Mouse (Mus musculus) hindbrain, embryonic 11.5 days (tissue): ENCODE data around the gene Tectb. TPM values are rescaled to one million over a fixed set of nuclear protein-coding genes. Genes with fewer than 3 reads are reported as not detected.
A peak's percentile ranks its signal among the peaks of the same experiment; 100 is the strongest.

Experiments
- ATAC-seq: fragments of 200-750 bp; cut with Nextera tagmentation; 2 replicates; pipeline ENCODE4 v1.8.0; 2017; ENCODE audit warnings: mild to moderate bottlenecking, moderate TSS enrichment, moderate library complexity; ENCODE audit not compliant: low FRiP score
- DNase-seq: peaks from one replicate; pipeline ENCODE4 v3.0.0-alpha.2; 2015; ENCODE audit warnings: low spot score
- H3K27ac ChIP-seq: fragments of 300-500 bp; sonication (generic); 2 replicates; pipeline ENCODE4 v1.5.1; 2014; ENCODE audit warnings: mild to moderate bottlenecking, low read depth, low read length
- H3K27me3 ChIP-seq: fragments of 300-500 bp; sonication (generic); 2 replicates; pipeline ENCODE4 v1.6.1; 2014; ENCODE audit warnings: mild to moderate bottlenecking, low read length, moderate library complexity, mixed read lengths; ENCODE audit not compliant: control insufficient read depth, insufficient read depth
- H3K36me3 ChIP-seq: fragments of 300-500 bp; sonication (generic); 2 replicates; pipeline ENCODE4 v1.6.1; 2014; ENCODE audit warnings: mild to moderate bottlenecking, low read length, moderate library complexity, mixed read lengths; ENCODE audit not compliant: control insufficient read depth, insufficient read depth
- H3K4me1 ChIP-seq: fragments of 300-500 bp; sonication (generic); replicated peaks from 2 replicates; pipeline ENCODE4 v1.6.1; 2014; ENCODE audit warnings: low read length, mixed read lengths; ENCODE audit not compliant: control insufficient read depth, insufficient read depth
- H3K4me2 ChIP-seq: fragments of 300-500 bp; sonication (generic); replicated peaks from 2 replicates; pipeline ENCODE4 v1.6.1; 2014; ENCODE audit warnings: mild to moderate bottlenecking, low read depth, low read length
- H3K4me3 ChIP-seq: fragments of 300-500 bp; sonication (generic); 2 replicates; pipeline ENCODE4 v1.5.1; 2014; ENCODE audit warnings: low read depth, low read length
- H3K9ac ChIP-seq: fragments of 300-500 bp; sonication (generic); 2 replicates; pipeline ENCODE4 v1.6.1; 2014; ENCODE audit warnings: low read depth, low read length
- H3K9me3 ChIP-seq: fragments of 300-500 bp; sonication (generic); 2 replicates; pipeline ENCODE4 v1.6.1; 2016; ENCODE audit warnings: low read length; ENCODE audit not compliant: control insufficient read depth
- WGBS: fragments of 180-500 bp; shearing (Covaris S2); extraction: QIAGEN DNeasy Blood & Tissue Kit; methylation state at CpG from one replicate; pipeline ENCODE4 v1.1.7; 2014; 5-methylcytosine and 5-hydroxymethylcytosine counted together
- polyA plus RNA-seq: library from polyadenylated mRNA; unstranded; fragments of >200 nt; fragmentation: Nextera tagmentation; extraction: Ambion mirVana; gene quantifications from 2 replicates; pipeline ENCODE4 v1.2.1, GENCODE M21; 2014

Tectb gene
- polyA plus RNA-seq: 0.13 TPM in 1 of 2 replicates, not detected in the other

DNA sequence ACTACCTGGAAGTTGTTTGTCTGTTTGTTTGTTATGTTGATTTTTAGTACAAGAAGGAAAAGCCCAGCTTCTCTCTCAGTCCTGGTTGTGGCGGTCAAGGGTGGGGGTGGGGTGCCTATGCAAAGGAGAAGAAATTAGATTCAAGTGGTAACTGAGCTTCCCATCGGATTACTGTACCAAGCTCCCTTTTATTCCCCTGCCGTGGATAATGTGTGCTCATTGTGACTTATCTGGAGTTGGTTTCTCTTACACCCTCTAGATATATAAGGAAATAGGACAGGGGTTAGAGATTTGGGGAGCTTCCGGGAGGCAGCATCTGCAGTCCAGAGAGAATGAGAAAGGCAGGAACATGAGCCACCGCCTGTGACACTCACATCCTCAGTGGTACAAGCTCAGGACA is at the start of gene Tectb:
TSS of gene Tectb (plus strand) at position 301 of the 400 bp plus-strand sequence.
- H3K36me3 ChIP-seq: no peaks in the 10 kb centered on the region
- no peak within 1 kb of the TSS for H3K4me3 ChIP-seq
- ATAC-seq (no peak), DNase-seq (no peak)
- no peaks in the 10 kb centered on the region for H3K4me1 ChIP-seq
- H3K4me2 ChIP-seq: no peak within 1 kb of the TSS
- WGBS: 85% methylated on average over 5 of the region's 5 CpGs
- H3K27ac ChIP-seq: no peak within 1 kb of the TSS
- H3K9me3 ChIP-seq: no peaks in the 10 kb centered on the region
- no peak within 1 kb of the TSS for H3K9ac ChIP-seq
- H3K27me3 ChIP-seq: no peaks in the 10 kb centered on the region

DNA sequence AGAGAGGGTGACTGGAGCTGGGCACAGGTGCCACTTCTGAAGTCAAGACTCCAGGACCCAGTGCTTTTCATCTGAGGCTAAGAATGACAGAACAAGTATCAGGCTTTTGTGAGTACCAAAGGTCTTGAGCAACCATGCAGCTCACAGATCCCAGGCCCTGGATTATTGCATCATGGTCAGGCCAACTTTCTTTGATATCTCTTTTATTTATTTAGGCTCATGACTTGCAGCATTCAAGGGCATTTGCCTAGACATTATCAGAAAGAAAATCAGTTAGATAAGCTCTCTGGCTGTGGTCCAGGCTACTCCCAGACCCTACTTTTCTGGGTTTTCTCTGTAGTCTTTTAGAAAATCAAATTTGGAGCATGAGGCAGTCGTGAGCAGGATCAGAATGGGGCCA is 48.8 kb upstream of the Tectb start:
- 55% methylated on average over 1 of the region's 1 CpGs for WGBS
- no peaks in the 10 kb centered on the region for H3K9me3 ChIP-seq
- no peak for DNase-seq
- no peak for ATAC-seq
- H3K27ac ChIP-seq: no peak overlapping the region
- H3K36me3 ChIP-seq: no peaks in the 10 kb centered on the region
- H3K4me2 ChIP-seq: no peak overlapping the region
- H3K4me1 ChIP-seq: no peaks in the 10 kb centered on the region
- H3K27me3 ChIP-seq: no peaks in the 10 kb centered on the region
- no peak overlapping the region for H3K9ac ChIP-seq
- H3K4me3 ChIP-seq: no peak overlapping the region

DNA sequence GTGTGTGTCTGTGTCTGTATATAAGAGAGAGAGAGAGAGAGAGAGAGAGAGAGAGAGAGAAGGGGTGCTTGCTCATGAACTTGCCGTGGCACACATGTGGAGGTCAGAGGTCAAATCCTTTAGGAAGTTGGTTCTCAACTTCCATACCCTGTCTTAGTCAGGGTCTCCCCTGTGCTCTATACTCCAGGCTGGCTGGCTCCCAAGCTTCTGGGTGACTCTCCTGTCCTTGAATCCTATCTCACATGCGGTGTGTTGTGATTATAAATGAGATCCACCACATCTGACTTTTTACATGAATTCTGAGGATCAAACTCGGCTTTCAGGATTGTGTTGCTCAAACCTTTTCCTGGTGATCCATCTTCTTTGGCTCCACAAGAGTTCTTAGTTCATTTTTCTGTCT is 48.1 kb upstream of the Tectb start:
- DNase-seq (no peak), ATAC-seq (no peak)
- Histone ChIP-seq H3K27ac (no peak overlapping the region), H3K4me1 (no peaks in the 10 kb centered on the region), H3K4me3 (no peak overlapping the region), H3K9ac (no peak overlapping the region), H3K27me3 (no peaks in the 10 kb centered on the region), H3K36me3 (no peaks in the 10 kb centered on the region), H3K9me3 (no peaks in the 10 kb centered on the region), H3K4me2 (no peak overlapping the region)
- WGBS: 82% methylated on average over 3 of the region's 3 CpGs

DNA sequence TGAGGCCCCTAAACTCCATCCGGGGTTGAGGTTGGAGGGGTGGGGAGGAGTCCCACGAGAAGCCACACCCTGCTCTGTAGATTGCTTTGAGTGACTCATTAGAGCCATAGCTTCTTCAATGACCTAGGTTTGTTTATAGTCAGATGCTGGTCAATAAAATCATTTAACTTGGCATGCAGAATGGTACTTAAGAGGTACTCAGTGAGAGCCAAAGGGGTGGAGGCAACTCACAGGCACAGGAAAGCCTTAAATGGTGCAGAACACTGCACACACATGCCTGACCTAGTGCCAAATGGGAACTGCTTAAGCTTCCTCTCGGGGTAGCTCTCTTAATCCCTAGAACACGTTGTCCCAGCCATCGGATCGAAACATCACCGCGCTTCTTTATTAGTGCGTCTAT is 46.0 kb upstream of the Tectb start:
- Histone ChIP-seq H3K9me3 (no peaks in the 10 kb centered on the region), H3K4me1 (no peaks in the 10 kb centered on the region), H3K4me3 (no peak overlapping the region), H3K9ac (no peak overlapping the region), H3K36me3 (no peaks in the 10 kb centered on the region), H3K27me3 (no peaks in the 10 kb centered on the region), H3K27ac (no peak overlapping the region), H3K4me2 (no peak overlapping the region)
- ATAC-seq (no peak), DNase-seq (no peak)
- WGBS: 87% methylated on average over 9 of the region's 9 CpGs

DNA sequence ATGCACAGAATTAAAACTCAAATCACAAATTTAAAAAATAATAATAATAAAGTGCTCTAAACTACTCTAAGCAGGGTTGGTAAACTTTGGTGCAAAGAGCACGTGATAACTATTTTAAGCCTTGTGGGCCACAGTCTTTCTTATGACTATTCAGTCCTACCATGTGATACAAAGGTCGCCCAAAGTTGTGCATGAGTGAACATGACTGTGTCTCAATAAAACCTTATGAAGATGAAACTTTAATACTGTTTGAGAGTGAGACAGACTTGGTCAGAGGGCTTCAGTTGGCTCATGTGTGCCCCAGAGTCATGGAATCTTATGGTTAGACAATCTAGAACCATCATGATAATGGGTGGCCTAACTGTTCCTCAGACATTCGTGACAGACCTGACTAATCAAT is 44.6 kb upstream of the Tectb start:
- no peak overlapping the region for H3K27ac ChIP-seq
- 88% methylated on average over 3 of the region's 3 CpGs for WGBS
- H3K36me3 ChIP-seq: no peaks in the 10 kb centered on the region
- no peaks in the 10 kb centered on the region for H3K9me3 ChIP-seq
- no peak for DNase-seq
- no peaks in the 10 kb centered on the region for H3K4me1 ChIP-seq
- no peaks in the 10 kb centered on the region for H3K27me3 ChIP-seq
- no peak for ATAC-seq
- H3K4me3 ChIP-seq: no peak overlapping the region
- no peak overlapping the region for H3K4me2 ChIP-seq
- no peak overlapping the region for H3K9ac ChIP-seq

DNA sequence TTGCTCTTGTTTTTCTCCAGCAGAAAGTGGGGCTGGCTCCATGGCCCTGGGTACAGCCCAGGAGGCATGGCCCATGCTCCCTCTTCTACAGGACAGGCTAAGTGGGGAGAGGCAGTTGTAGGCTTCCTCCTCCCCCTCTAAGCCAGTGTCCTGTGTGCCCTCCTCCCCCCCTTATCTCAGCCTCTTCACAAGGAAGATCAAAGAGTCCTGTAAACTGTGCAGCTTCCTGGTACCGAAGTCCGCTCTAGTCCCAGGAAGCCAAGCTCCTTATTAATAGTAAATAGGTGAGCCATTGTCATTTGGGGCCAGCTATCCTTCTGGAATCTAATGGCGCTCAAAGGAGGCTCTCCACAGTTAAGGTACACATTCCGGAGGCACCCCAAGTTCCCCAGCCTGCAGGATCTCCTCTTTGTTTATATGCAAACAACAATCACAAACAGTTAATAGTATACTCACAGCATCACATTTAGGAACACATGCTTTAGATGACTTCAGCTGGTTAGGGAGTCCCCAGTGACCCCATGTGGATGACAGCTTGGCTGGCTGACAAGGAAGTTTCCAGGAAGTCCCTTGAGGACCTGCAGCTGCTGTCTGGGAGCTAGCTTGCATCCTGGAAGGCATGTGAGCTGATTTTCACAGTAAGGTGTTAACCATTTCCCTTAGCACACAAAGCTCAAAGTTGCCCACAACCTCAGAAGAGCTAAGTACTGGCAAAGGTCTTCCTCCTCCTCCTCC is 43.7 kb upstream of the Tectb start:
- H3K9me3 ChIP-seq: no peaks in the 10 kb centered on the region
- no peak overlapping the region for H3K9ac ChIP-seq
- 75% methylated on average over 4 of the region's 4 CpGs for WGBS
- H3K27me3 ChIP-seq: no peaks in the 10 kb centered on the region
- H3K4me2 ChIP-seq: no peak overlapping the region
- DNase-seq (no peak), ATAC-seq (no peak)
- no peak overlapping the region for H3K27ac ChIP-seq
- H3K4me1 ChIP-seq: no peaks in the 10 kb centered on the region
- no peak overlapping the region for H3K4me3 ChIP-seq
- H3K36me3 ChIP-seq: no peaks in the 10 kb centered on the region

DNA sequence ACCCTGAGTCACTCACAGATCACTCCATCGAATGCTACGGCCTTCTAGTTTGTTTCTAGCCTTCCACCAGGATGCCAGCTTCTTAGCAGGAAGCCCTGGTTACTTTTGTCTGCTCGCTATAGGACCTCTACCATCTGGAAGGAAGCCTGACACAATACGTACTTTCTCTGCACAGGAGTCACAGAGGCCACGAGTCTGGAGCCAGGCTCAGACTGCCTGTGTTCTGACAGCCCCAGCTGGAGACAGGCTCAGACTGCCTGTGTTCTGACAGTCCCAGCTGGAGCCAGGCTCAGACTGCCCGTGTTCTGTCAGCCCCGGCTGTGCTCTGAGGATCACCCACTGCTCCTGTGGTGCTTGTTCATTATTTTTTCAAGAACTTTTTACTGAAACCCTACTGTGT is 42.6 kb upstream of the Tectb start:
- Histone ChIP-seq H3K27me3 (no peaks in the 10 kb centered on the region), H3K36me3 (no peaks in the 10 kb centered on the region), H3K9ac (no peak overlapping the region), H3K9me3 (no peaks in the 10 kb centered on the region), H3K4me2 (no peak overlapping the region), H3K4me1 (no peaks in the 10 kb centered on the region), H3K27ac (no peak overlapping the region), H3K4me3 (no peak overlapping the region)
- DNase-seq: peak; percentile 29
- ATAC-seq: peak; percentile 64
- 20% methylated on average over 7 of the region's 7 CpGs for WGBS

DNA sequence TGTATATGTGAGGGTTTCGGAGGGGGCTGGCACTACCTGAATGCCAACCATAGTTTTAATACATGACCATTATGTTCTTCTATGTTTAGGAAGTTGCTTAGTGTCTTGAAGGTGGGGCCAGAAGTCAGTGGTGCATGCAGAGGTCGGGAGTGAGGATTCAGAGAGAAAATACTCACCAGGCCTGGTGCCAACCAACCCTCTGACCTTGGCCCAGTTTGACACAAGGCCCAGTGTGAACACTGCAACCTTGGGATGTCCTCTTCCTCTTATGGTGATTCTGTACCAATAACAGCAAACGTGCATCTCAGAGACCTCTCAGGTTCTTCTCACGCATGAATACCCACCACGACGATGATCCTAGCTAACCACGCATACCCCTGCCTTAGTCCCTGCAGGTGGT is 42.0 kb upstream of the Tectb start:
- no peaks in the 10 kb centered on the region for H3K4me1 ChIP-seq
- H3K4me3 ChIP-seq: no peak overlapping the region
- H3K27ac ChIP-seq: no peak overlapping the region
- WGBS: 74% methylated on average over 7 of the region's 7 CpGs
- DNase-seq (no peak), ATAC-seq (no peak)
- H3K36me3 ChIP-seq: no peaks in the 10 kb centered on the region
- no peak overlapping the region for H3K9ac ChIP-seq
- no peak overlapping the region for H3K4me2 ChIP-seq
- no peaks in the 10 kb centered on the region for H3K9me3 ChIP-seq
- no peaks in the 10 kb centered on the region for H3K27me3 ChIP-seq

DNA sequence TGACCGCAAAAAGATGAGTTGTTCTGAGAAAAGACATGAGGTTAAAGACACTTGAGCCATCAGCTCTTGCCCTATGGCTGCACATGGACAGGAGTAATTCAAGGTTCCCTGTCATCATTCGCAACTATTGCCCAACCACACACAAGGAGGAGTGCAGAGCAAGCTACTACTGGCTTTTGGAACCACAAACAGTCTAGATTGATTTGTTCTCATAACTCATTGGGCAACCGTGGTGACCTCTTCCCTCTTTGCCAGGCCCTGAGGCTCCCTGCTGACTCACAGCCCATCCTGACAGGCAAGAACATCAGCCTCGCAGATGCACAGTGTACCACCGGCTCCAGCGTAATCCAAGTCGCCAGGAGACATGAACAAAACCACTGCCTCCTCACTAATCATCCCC is 41.2 kb upstream of the Tectb start:
- Histone ChIP-seq H3K4me3 (no peak overlapping the region), H3K36me3 (no peaks in the 10 kb centered on the region), H3K9ac (no peak overlapping the region), H3K27ac (no peak overlapping the region), H3K27me3 (no peaks in the 10 kb centered on the region), H3K4me2 (no peak overlapping the region), H3K4me1 (0 out of 2 replicates have a peak, but pooled peaks cover 2% of the 10 kb centered on the region), H3K9me3 (no peaks in the 10 kb centered on the region)
- DNase-seq (no peak), ATAC-seq (no peak)
- 72% methylated on average over 7 of the region's 7 CpGs for WGBS
